16 mouse cellular contexts compared by ENCODE assay signal in genomic region chr17:85180471-85181060, GRCm38 (mm10).
DNase-seq lines count a peak whose midpoint lies in the region; ATAC-seq and TF ChIP-seq lines count a peak whose summit lies in the region.
"Had no signal": no experiment of that assay in that cellular context is flagged by ENCODE, and none has a peak within 500 bp of the region (broad histone marks: within the 10 kb centered on the region; RNA-seq: fewer than 3 reads in every experiment).

No protein-coding gene starts in this region.

- no peak for TF ChIP-seq POLR2A in brain, embryonic 14.5 days (IDR thresholded peaks at IDR 0.05; ENCODE audit: borderline replicate concordance, extremely low read depth, insufficient read depth, insufficient read length, poor library complexity, severe bottlenecking)

- no peak for DNase-seq in heart, postnatal 10 days
- DNase-seq in brain, embryonic 14.5 days (ENCODE audit: low read depth): peak; percentile 54
- DNase-seq in liver: no peak
- no peak for DNase-seq in kidney, adult 11 months
- DNase-seq: adrenal gland, postnatal 14 days; cerebellum, adult 11-12 months; spleen, adult 18-20 months had no signal

- WGBS in heart, embryonic 13.5 days: 40% methylated on average over 14 of the region's 14 CpGs
- 29% methylated on average over 14 of the region's 14 CpGs for WGBS in hindbrain, embryonic 13.5 days
- 29% methylated on average over 14 of the region's 14 CpGs for WGBS in midbrain, embryonic 15.5 days

- no peak for TF ChIP-seq CTCF in brain, embryonic 14.5 days (IDR thresholded peaks at IDR 0.05; ENCODE audit: borderline replicate concordance, extremely low read depth, insufficient read depth, insufficient read length)

- no peak overlapping the region for H3K27ac ChIP-seq in heart, embryonic 13.5 days (replicated peaks)
- H3K27ac ChIP-seq in hindbrain, embryonic 13.5 days: 0 out of 2 replicates have a peak overlapping the region, but pooled peaks have one; percentile 12
- no peak overlapping the region for H3K27ac ChIP-seq in midbrain, embryonic 15.5 days
- H3K27ac ChIP-seq: embryonic facial prominence, embryonic 12.5 days; forebrain, embryonic 15.5 days; limb, embryonic 10.5 days had no signal

- H3K36me3 ChIP-seq in heart, embryonic 13.5 days: no peaks in the 10 kb centered on the region
- no peaks in the 10 kb centered on the region for H3K36me3 ChIP-seq in hindbrain, embryonic 13.5 days
- H3K36me3 ChIP-seq in midbrain, embryonic 15.5 days (replicated peaks): no peaks in the 10 kb centered on the region
- H3K36me3 ChIP-seq: embryonic facial prominence, embryonic 12.5 days; forebrain, embryonic 15.5 days; limb, embryonic 10.5 days had no signal

- H3K27me3 ChIP-seq in heart, embryonic 13.5 days (replicated peaks): no peaks in the 10 kb centered on the region; the same call in 1 of the 2 replicates
- H3K27me3 ChIP-seq in hindbrain, embryonic 13.5 days: peaks cover 7% of the 10 kb centered on the region; the same call in 1 of the 2 replicates
- no peaks in the 10 kb centered on the region for H3K27me3 ChIP-seq in midbrain, embryonic 15.5 days (replicated peaks)
- H3K27me3 ChIP-seq: CH12.LX; embryonic facial prominence, embryonic 12.5 days; forebrain, embryonic 15.5 days had no signal

- intact Hi-C loops in heart, postnatal 10 days (cut with DNase I): no loop called here

- peak overlapping the region; percentile 56 for H3K4me2 ChIP-seq in heart, embryonic 13.5 days
- peak overlapping the region; percentile 44 for H3K4me2 ChIP-seq in hindbrain, embryonic 13.5 days
- H3K4me2 ChIP-seq in midbrain, embryonic 15.5 days: peak overlapping the region; percentile 31
- H3K4me2 ChIP-seq: embryonic facial prominence, embryonic 12.5 days; forebrain, embryonic 15.5 days had no signal

- H3K9ac ChIP-seq in heart, embryonic 13.5 days: peak overlapping the region; percentile 65; the same call in 1 of the 2 replicates
- no peak overlapping the region for H3K9ac ChIP-seq in hindbrain, embryonic 13.5 days
- 0 out of 2 replicates have a peak overlapping the region, but pooled peaks have one; percentile 14 for H3K9ac ChIP-seq in midbrain, embryonic 15.5 days
- H3K9ac ChIP-seq: embryonic facial prominence, embryonic 12.5 days; forebrain, embryonic 15.5 days had no signal

- H3K4me1 ChIP-seq in heart, embryonic 13.5 days: peaks cover 27% of the 10 kb centered on the region
- H3K4me1 ChIP-seq in hindbrain, embryonic 13.5 days (replicated peaks): peaks cover 6% of the 10 kb centered on the region
- H3K4me1 ChIP-seq in midbrain, embryonic 15.5 days: peaks cover 6% of the 10 kb centered on the region
- H3K4me1 ChIP-seq: forebrain, embryonic 15.5 days had no signal

- H3K4me3 ChIP-seq in heart, embryonic 13.5 days: peak overlapping the region; percentile 29
- H3K4me3 ChIP-seq in hindbrain, embryonic 13.5 days: 0 out of 2 replicates have a peak overlapping the region, but pooled peaks have one; percentile 8
- peak overlapping the region; percentile 10 for H3K4me3 ChIP-seq in midbrain, embryonic 15.5 days
- H3K4me3 ChIP-seq: embryonic facial prominence, embryonic 12.5 days; forebrain, embryonic 15.5 days; limb, embryonic 10.5 days had no signal

- no peaks in the 10 kb centered on the region for H3K9me3 ChIP-seq in heart, embryonic 13.5 days
- H3K9me3 ChIP-seq in hindbrain, embryonic 13.5 days: no peaks in the 10 kb centered on the region
- no peaks in the 10 kb centered on the region for H3K9me3 ChIP-seq in midbrain, embryonic 15.5 days
- H3K9me3 ChIP-seq: embryonic facial prominence, embryonic 12.5 days; forebrain, embryonic 15.5 days; limb, embryonic 10.5 days had no signal

- no peak for ATAC-seq in heart, embryonic 13.5 days (ENCODE audit: extremely low read depth, insufficient number of reproducible peaks, low FRiP score, low TSS enrichment)
- ATAC-seq in hindbrain, embryonic 13.5 days (ENCODE audit: low FRiP score): peak; percentile 57; the same call in 1 of the 2 replicates
- ATAC-seq in midbrain, embryonic 15.5 days (replicated peaks): no peak
- ATAC-seq in erythroid progenitor cell, adult 5-6 weeks (replicated peaks; ENCODE audit: low FRiP score, poor library complexity, severe bottlenecking): no peak
- ATAC-seq: forebrain, embryonic 15.5 days; intestine, postnatal 0 days had no signal
